Mouse (Mus musculus): ENCODE data around the gene Syngr4.
"Not testable (repeated sequence)": the region's sequence is repeated elsewhere in the genome, so short reads cannot be mapped to it uniquely, and the experiment has no call there.

Gene Syngr4

DNA sequence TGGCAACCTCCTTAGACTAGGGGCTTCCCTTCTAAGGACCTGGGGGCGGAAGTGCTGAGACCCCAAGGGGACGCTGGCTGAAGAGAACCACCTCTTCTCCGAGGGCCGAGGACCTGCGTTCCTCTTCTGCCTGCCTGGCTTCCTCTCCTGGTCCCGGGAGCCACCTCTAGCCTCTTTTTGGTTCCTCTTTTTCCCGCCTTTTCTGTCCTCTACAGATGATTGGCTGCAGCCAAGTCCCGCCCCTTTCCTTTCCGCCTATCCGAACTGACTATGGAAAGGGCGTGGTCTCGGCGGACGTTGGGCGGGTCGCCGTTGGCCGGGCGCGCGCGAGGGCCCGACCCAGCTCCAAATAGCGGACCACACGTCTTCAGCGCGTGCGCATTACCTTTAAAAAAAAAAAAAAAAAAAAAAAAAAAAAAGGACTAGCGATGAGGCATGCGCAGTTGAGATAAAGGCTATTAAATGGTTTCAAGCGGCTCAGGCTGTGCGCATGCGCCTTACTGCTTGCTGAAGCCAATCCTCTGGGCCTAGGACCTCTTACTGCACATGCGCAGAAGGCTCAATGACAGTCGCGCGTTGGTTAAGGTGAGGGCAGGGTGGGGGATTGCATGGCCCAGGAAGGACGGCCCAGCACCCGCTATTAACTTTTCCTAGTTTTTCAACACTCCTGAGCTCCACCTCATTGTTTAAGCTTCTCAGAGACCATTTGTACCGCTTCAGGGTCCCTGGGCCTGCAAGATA is at the start of gene Syngr4, which contains the start of gene Tmem143:
Gene Syngr4, minus strand, starts transcription at position 198 of the 741 bp plus-strand sequence.
Gene Tmem143, plus strand, starts transcription at position 425 of the 741 bp plus-strand sequence.
- DNase-seq (ENCODE audit: low read depth, low spot score): peak; percentile 97

GRCm38 (mm10) chr7:45943280-45943679 is 46.8 kb upstream of the Syngr4 start:
- not testable (repeated sequence) for DNase-seq (ENCODE audit: low read depth, low spot score)

DNA sequence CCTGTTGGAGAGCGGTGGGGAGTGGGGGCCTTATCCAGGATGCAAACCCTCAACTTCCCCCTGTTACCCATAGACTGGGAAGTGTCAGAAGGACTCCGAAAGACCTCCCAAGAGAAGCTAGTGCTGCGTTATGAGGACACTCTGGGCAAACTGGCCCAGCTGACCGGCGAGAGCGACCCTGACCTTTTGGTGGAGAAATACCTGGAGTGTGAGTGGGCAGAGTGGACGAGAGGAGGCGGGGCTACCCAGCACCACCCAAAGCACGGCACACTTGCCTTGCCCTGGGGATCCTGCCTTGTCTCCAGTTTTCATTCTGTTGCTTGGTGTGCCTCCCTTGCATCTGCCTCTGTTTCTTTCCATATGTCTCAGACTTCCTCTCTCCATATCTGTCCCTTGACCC is 45.5 kb upstream of the Syngr4 start:
- no peak for DNase-seq (ENCODE audit: low read depth, low spot score)

DNA sequence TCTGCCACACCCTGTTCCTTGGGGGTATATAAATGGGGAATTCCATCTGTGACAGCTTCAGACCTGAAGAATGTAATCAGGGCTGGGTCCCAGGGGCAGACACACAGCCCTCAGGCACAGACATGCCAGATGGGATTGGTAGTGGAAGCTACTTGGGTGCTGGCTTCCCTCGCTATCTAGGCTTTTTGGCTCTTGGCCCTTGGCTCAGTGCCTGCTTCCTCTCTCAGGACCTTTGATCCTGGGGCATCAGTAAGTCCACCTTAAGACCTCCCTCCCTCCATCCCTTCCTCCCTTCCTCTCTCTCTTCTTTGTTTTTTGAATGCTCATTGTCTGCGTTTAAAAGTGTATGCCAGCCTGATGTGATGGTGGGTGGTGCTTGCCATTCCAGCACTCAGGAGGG is 43.3 kb upstream of the Syngr4 start:
- no peak for DNase-seq (ENCODE audit: low read depth, low spot score)

GRCm38 (mm10) chr7:45935114-45935513 is 38.6 kb upstream of the Syngr4 start:
- DNase-seq (ENCODE audit: low read depth, low spot score): peak; percentile 55

DNA sequence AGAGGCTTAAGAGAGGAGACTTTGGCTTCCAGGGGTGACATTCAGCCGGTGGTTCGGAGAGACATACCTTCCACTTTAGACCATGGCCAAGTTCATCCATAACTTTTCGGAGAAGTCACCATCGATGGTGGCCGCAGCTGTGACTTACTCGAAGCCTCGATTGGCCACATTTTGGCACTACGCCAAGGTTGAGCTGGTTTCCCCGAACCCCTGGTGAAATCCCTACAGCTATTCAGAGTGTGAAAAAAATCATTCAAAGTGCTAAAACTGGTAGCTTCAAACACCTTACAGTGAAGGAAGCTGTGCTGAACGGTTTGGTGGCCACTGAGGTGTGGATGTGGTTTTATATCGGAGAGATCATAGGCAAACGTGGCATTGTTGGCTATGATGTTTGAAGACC is 37.3 kb upstream of the Syngr4 start:
- not testable (repeated sequence) for DNase-seq (ENCODE audit: low read depth, low spot score)

GRCm38 (mm10) chr7:45929688-45930087 is 33.2 kb upstream of the Syngr4 start:
- DNase-seq (ENCODE audit: low read depth, low spot score): no peak

DNA sequence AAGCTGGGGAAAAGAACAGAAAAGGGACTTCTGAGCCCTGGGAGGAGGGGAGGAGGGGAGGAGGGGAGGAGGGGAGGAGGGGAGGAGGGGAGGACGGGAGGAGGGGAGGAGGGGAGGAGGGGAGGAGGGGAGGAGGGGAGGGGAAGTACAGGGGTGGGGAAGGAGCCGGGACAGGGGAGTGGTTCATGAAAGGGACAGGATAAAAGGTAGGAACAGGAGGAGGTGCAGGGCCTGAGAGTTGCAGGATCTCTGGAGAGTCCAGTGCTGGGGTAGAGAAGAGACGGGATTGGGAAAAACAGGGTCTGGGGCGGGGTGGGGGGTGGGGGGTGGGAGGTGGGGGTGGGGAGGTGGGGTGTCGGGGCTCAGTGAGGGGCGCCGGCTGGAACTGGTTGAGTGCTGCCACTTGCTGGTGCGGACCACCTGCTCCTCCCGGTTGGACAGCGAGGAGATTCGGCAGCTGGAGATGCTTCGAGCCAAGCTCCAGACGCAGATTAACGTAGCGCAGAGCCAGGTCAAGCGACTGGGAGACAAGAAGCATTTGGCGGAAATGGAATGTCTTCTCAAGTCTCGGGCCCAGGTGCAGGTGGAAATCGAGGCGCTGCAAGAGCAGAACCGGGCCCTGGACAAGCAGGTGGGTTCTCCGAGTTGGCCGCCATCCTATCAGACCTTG is 32.2 kb upstream of the Syngr4 start:
- no peak for DNase-seq (ENCODE audit: low read depth, low spot score)

- no peak for DNase-seq (ENCODE audit: low read depth, low spot score)
Measured at GRCm38 (mm10) chr7:45924429-45924816, 27.9 kb upstream of the Syngr4 start.

DNA sequence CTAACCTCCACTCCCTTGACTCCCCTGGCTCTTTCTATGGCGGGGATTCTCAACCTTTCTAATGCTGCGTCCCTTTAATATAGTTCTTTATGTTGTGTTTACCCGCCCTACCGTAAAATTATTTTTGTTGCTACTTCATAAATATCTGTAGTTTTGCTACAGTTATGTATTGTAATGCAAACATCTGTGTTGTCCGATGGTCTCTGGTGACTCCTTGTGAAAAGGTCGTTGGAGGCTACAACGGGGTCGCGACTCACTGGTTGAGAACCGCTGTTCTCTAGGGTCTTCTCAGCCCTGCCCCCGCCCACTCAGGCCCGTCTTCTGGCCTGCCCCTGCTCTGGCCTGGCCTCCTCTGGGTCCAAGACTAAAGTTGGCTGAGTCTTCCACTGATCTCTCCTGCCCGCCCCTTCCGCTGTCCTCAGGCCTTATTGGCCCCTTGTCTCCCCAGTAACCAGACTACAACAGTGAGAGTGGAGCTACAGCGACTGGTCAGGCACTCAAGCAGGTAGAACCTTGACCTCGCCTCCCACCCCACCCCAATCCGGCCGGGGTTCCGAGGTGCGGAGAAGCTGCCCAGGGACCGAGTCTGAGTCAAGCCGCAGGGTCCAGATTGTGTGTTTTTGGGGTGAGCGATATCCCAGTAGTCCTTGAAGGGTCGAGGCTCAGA is 27.4 kb upstream of the Syngr4 start, which contains the start of gene Ccdc114:
Gene Ccdc114, plus strand, starts transcription at position 311 of the 667 bp plus-strand sequence.
- no peak for DNase-seq (ENCODE audit: low read depth, low spot score)

DNA sequence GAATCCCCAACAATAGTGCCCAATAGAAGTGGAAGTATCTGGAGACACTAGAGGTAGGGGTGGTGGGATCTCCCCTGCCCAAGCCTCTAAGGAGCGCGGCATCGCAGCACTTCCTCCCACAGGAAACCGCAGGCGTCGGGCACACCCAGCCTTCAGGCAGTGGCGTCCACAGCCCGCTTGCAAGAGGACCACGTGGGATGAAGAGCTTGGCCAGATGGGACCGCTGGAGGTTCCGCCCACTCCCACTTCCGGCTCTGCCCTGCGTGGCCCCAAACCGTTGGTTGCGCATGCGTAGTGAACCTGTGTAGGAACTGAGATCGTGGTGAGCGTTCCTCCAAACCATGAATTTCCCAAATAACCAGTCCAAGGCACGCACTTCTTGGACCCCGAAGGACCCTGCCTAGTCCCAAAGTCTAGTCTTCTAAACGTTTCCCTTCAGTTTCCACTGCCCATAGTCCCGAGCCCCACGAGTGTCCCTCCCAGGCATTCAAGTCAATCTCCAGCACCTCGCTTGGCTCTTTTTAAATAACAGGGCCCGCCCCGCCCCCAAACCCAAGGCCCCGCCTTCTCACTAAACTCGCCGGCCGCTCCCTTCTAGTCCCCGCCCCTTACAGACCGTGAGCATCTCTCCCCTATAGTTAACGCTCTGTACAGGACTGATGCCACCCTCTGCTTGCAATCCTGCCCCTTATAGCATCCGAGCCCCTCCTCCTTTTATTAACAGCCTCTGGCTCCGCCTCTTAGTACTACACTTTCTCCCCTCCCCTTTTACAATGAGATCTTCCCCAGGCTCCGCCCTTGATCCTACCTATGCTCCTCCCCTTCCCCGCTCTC is 26.6 kb upstream of the Syngr4 start:
- DNase-seq (ENCODE audit: low read depth, low spot score): peak; percentile 90

GRCm38 (mm10) chr7:45921950-45922600 is 25.6 kb upstream of the Syngr4 start:
- no peak for DNase-seq (ENCODE audit: low read depth, low spot score)

GRCm38 (mm10) chr7:45921242-45921621 is 24.7 kb upstream of the Syngr4 start, which contains the start of gene Emp3:
Emp3 (minus strand) TSS chr7:45921404.
- DNase-seq (ENCODE audit: low read depth, low spot score): no peak

DNA sequence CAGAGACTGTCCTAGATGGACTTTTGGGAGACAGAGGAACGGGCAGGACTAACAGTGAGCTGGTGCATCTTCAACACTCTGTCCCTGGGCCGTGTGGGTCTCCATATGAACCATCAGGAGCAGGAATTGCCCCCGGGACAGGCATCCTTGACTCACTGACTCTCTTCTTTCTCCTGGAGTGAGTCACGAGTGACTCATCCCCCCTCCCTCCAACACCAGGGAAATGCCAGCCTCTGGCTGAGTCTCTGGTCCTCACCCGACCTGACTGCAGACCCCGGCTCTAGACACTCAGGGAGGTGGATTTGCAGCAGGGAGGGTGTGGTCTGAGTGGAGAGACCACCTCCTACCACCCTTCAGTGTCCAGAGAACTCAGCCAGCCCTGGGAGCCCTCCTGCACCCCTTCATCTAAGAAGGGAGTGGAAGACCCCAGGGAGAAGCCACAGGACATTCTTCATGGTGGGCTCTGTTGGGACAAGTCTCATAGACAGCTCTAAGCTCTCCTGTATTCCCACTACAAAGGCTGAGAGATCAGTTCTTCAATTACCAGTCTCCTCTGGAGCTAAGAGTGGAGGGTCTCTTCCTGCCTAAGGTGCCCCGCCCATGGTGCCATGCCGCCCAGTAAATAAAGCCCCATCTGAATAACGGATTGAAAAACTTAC is 24.2 kb upstream of the Syngr4 start:
- DNase-seq (ENCODE audit: low read depth, low spot score): no peak

- DNase-seq (ENCODE audit: low read depth, low spot score): no peak
Measured at GRCm38 (mm10) chr7:45919761-45920160, 23.2 kb upstream of the Syngr4 start.

- no peak for DNase-seq (ENCODE audit: low read depth, low spot score)
Measured at GRCm38 (mm10) chr7:45919083-45919671, 22.7 kb upstream of the Syngr4 start.

- no peak for DNase-seq (ENCODE audit: low read depth, low spot score)
Measured at GRCm38 (mm10) chr7:45917926-45918325, 21.4 kb upstream of the Syngr4 start.

DNA sequence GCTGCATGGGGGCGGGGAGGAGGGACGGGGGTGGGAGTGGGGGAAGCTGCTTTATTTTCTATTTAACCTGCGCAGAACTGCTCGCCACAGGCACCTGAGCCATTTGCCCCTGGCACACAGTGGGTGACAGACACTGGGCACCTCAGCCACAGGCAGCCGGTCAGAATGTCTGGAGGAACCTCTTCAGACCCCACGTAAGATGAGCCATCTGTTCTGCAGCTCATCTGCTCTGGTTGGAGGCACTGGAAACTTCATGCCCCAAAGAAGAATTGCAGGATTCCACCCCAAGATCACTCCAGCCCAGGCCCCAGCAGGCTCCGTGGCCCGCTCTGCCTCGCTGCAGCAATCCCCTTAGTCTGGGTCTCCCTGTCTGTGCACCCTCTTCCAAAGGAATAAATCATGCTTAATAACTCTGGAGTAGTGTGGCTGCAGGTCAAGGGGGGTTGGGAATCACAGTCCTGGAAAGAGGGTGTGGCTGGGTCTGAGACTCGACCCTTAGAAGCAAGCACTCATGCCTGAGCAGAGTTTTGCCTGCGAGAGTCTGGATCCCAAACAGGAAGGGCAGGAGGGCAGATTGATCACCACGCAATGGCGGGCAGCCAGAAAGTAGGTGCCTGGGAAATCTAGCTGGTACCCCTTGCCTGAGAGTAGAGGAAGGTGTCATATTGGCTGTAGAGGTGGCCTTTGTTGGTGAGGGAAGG is 20.6 kb upstream of the Syngr4 start:
- DNase-seq (ENCODE audit: low read depth, low spot score): no peak

Measured in embryo, embryonic 11.5 days (tissue).